Mouse (Mus musculus) forebrain, embryonic 13.5 days (tissue): Measurements from ENCODE around the gene Dglucy. TPM values are rescaled to one million over a fixed set of nuclear protein-coding genes. Genes with fewer than 3 reads are reported as not detected.

Experiments
- ATAC-seq: fragments of 200-750 bp; cut with Nextera tagmentation; 2 replicates; pipeline ENCODE4 v1.8.0; 2017
- H3K27ac ChIP-seq: fragments of 300-500 bp; sonication (generic); 2 replicates; pipeline ENCODE4 v1.5.1; 2015; ENCODE audit warnings: inconsistent platforms, mild to moderate bottlenecking, moderate library complexity
- H3K27me3 ChIP-seq: fragments of 300-500 bp; sonication (generic); 2 replicates; pipeline ENCODE4 v1.6.1; 2015; ENCODE audit warnings: mild to moderate bottlenecking, inconsistent platforms
- H3K36me3 ChIP-seq: fragments of 300-500 bp; sonication (generic); 2 replicates; pipeline ENCODE4 v1.6.1; 2015; ENCODE audit warnings: mild to moderate bottlenecking, inconsistent platforms; ENCODE audit not compliant: poor library complexity, severe bottlenecking
- H3K4me1 ChIP-seq: fragments of 300-500 bp; sonication (generic); 2 replicates; pipeline ENCODE4 v1.6.1; 2015; ENCODE audit warnings: inconsistent platforms
- H3K4me2 ChIP-seq: fragments of 300-500 bp; sonication (generic); 2 replicates; pipeline ENCODE4 v1.6.1; 2015; ENCODE audit warnings: inconsistent platforms, mild to moderate bottlenecking, moderate library complexity
- H3K4me3 ChIP-seq: fragments of 300-500 bp; sonication (generic); 2 replicates; pipeline ENCODE4 v1.5.1; 2015; ENCODE audit warnings: mild to moderate bottlenecking, inconsistent platforms
- H3K9ac ChIP-seq: fragments of 300-500 bp; sonication (generic); 2 replicates; pipeline ENCODE4 v1.6.1; 2015; ENCODE audit warnings: mild to moderate bottlenecking, inconsistent platforms
- H3K9me3 ChIP-seq: fragments of 300-500 bp; sonication (generic); replicated peaks from 2 replicates; pipeline ENCODE4 v1.6.1; 2016; ENCODE audit warnings: inconsistent platforms
- WGBS: fragments of 180-500 bp; shearing (Covaris S2); methylation state at CpG from one replicate; pipeline ENCODE4 v1.1.7; 2015; 5-methylcytosine and 5-hydroxymethylcytosine counted together
- polyA plus RNA-seq: library from polyadenylated mRNA; unstranded; fragments of >200 nt; fragmentation: Nextera tagmentation; extraction: Ambion mirVana; gene quantifications from 2 replicates; pipeline ENCODE4 v1.2.1, GENCODE M21; 2015

Gene Dglucy
- polyA plus RNA-seq, 1 experiment from 2014 or later, result 1.9 TPM

DNA sequence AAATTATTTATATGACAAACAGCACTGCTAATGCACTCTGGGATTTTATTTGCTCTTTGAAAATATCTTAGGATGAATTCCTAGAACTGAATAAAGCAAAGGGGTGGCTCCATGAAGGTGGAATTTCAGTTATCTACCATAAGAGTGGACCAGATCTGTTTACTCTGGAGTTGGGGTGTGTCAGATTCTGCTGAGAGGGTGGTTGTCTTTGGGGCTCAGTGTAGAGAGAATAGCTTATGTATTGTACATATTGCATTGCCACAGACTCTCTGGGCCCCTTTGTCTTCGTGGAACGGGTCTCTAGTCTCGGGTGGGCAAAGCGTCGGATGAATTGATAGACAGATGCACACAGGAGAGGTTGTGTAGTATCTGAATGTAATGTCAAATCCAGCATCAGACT lies 38.0 kb downstream of the Dglucy start:
- H3K4me2 ChIP-seq, result no peak overlapping the region
- WGBS, result 90% methylated on average over 5 of the region's 5 CpGs
- H3K9me3 ChIP-seq, result no peaks in the 10 kb centered on the region
- H3K9ac ChIP-seq, result no peak overlapping the region
- no peaks in the 10 kb centered on the region for H3K4me1 ChIP-seq
- no peak overlapping the region for H3K27ac ChIP-seq
- no peak for ATAC-seq
- no peaks in the 10 kb centered on the region for H3K36me3 ChIP-seq
- H3K27me3 ChIP-seq, result no peaks in the 10 kb centered on the region
- no peak overlapping the region for H3K4me3 ChIP-seq

DNA sequence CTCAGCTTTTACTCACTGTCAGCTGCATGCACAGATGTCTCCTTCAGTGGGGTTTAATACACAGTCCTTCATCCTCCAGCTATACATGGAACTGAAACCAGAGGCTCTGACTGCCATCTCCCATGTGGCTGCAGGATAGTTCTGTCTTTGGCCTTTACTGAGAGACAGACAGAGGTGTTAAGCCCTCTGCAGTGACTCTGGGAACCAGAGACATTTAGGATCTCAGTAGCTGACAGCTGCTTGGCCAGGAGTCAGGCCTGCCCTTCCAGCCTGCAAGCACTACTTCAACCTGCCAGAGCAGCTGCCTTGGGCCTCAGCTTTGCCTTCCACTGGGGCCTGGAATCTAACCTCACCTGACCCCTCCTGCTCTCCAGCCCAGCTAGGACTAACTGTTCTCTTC lies 41.1 kb downstream of the Dglucy start:
- no peak overlapping the region for H3K9ac ChIP-seq
- H3K27ac ChIP-seq, result no peak overlapping the region
- no peaks in the 10 kb centered on the region for H3K36me3 ChIP-seq
- H3K27me3 ChIP-seq, result no peaks in the 10 kb centered on the region
- H3K4me2 ChIP-seq, result no peak overlapping the region
- H3K9me3 ChIP-seq, result no peaks in the 10 kb centered on the region
- no peak for ATAC-seq
- no peaks in the 10 kb centered on the region for H3K4me1 ChIP-seq
- H3K4me3 ChIP-seq, result no peak overlapping the region

DNA sequence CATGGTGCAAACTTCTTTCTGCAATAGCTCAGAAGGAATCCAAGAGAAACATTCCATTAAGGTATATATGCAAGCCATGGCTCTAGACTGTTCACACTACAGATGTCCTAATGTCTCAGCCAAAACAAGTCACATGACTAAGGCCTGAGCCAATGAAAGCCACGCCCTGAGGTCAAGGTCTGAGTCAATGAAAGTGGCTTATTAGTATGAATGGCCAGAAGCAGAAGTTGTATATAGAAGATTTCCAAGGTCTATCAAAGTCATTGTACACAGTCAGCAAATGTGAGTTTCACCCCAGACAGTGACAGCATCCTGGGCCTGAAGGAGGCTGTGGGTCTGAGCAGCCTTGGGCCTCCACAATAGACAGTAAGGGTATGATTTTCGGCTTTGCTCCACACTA lies 52.2 kb downstream of the Dglucy start:
- Histone ChIP-seq H3K9me3 (0 out of 2 replicates have a peak, but pooled peaks cover 5% of the 10 kb centered on the region), H3K36me3 (no peaks in the 10 kb centered on the region), H3K27ac (no peak overlapping the region), H3K4me3 (no peak overlapping the region), H3K9ac (no peak overlapping the region), H3K27me3 (peaks cover 9% of the 10 kb centered on the region), H3K4me1 (peaks cover 13% of the 10 kb centered on the region), H3K4me2 (no peak overlapping the region)
- no peak for ATAC-seq
- WGBS, result 70% methylated on average over 2 of the region's 2 CpGs

DNA sequence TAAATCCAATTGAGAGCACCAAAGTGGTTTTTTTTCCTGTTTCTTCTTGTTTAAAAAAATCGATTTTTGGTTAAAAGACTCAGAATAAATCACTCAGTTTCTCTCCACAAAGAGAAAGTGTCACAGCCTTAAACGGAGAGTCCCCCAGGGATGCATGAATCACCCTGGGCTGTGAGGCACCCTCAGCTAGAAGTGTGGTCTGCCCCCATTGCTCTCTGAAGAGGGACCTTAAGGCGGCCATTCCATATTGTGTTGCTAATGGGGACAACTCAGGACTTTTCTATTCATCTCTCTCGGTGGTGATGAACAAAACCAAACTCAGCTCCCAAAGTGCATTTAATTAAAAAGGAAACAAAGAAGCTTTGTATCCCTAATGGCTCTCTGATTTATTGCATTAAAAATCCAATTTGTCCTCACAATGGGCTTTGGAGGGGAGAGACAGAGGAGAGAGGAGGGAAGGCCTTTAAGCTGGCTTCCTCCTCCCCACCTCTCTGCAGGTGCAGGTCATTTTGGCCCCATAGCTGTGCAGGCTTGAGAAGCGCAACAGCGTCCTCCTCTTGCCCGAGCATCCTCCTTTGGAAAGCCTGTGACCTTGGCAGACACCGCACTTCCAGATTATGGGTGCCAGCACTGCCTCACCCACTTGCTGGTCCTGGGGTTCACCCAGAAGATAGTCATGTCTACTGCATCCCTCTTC lies 52.9 kb downstream of the Dglucy start:
- H3K27me3 ChIP-seq, result peaks cover 9% of the 10 kb centered on the region
- H3K27ac ChIP-seq, result no peak overlapping the region
- H3K36me3 ChIP-seq, result no peaks in the 10 kb centered on the region
- 0 out of 2 replicates have a peak, but pooled peaks cover 5% of the 10 kb centered on the region for H3K9me3 ChIP-seq
- no peak overlapping the region for H3K9ac ChIP-seq
- 5% methylated on average over 8 of the region's 8 CpGs for WGBS
- peaks cover 13% of the 10 kb centered on the region for H3K4me1 ChIP-seq
- no peak overlapping the region for H3K4me2 ChIP-seq
- H3K4me3 ChIP-seq, result no peak overlapping the region
- ATAC-seq, result no peak

DNA sequence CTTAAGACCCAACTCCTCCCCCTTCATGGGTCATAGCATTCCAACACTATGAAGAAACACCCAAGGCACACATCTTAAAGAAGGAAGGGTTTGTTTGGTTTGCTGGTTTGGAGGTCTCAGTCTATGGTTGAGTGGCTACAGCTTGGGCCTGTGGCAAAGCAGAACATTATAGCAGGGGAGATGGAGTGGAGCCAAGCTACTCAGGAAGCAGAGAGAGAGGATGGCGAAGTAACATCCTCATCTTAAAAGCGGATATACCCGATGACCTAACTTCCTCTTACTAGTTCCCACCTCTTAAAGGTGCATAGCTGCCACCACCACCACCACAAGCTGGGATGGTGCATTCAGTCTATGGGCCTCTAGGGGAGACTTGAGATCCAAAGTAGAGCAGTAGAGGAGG lies 58.4 kb downstream of the Dglucy start:
- Histone ChIP-seq H3K4me2 (no peak overlapping the region), H3K36me3 (no peaks in the 10 kb centered on the region), H3K4me3 (no peak overlapping the region), H3K27me3 (peaks cover 12% of the 10 kb centered on the region), H3K27ac (no peak overlapping the region), H3K4me1 (0 out of 2 replicates have a peak, but pooled peaks cover 1% of the 10 kb centered on the region), H3K9me3 (0 out of 2 replicates have a peak, but pooled peaks cover 5% of the 10 kb centered on the region), H3K9ac (no peak overlapping the region)
- ATAC-seq, result no peak
- 95% methylated on average over 3 of the region's 3 CpGs for WGBS

DNA sequence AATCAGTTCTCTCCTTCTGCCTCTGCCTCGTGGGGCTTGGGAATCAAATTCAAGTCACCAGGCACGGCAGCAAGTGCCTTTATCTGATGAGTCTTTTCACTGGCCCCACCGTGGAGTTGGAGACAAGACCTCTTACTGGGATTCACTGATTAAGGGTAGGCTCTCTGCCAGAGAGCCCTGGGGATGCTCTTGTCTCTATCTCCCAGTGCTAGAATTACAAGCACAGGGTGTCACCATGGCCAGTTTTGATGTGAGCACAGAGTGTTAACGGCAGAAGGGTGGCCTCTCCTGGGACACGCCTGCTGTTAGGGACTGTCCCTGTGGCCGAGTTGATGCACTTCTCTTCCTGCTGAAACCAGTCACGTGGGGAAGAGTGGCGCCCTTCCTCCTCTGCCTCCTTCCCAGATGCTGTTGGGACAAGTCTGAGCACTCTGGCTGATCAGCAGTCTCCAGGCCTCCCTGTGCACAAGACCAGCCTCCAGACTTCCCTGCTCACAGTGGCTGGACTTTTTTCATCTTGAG lies 60.3 kb downstream of the Dglucy start:
- no peak overlapping the region for H3K27ac ChIP-seq
- no peak overlapping the region for H3K4me2 ChIP-seq
- no peaks in the 10 kb centered on the region for H3K9me3 ChIP-seq
- no peak overlapping the region for H3K9ac ChIP-seq
- H3K4me3 ChIP-seq, result no peak overlapping the region
- H3K4me1 ChIP-seq, result no peaks in the 10 kb centered on the region
- 27% methylated on average over 8 of the region's 8 CpGs for WGBS
- no peak for ATAC-seq
- no peaks in the 10 kb centered on the region for H3K36me3 ChIP-seq
- peaks cover 9% of the 10 kb centered on the region; the same call in 1 of the 2 replicates for H3K27me3 ChIP-seq

DNA sequence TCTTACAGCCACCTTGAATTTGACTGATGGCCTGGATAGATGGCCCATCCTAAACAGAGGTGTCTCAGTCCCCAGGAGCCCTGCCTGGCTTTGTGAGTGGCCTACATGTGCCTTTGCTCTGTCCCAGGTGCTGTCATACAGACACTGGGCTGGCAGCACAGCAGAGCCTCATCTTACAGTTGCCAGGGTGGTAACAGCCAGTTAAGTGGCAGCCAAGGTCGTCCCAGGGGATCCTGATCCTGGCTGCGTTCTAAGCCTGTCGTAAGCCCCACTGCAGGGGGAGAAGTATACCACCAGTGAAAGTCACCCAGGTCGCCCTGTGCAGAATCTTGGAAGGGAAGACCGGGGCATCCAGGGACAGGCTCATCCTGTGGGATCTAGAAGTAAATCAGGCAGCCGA lies 61.1 kb downstream of the Dglucy start:
- ATAC-seq, result no peak
- H3K27ac ChIP-seq, result no peak overlapping the region
- no peak overlapping the region for H3K4me3 ChIP-seq
- 86% methylated on average over 6 of the region's 6 CpGs for WGBS
- H3K4me1 ChIP-seq, result no peaks in the 10 kb centered on the region
- H3K27me3 ChIP-seq, result 0 out of 2 replicates have a peak, but pooled peaks cover 5% of the 10 kb centered on the region
- no peak overlapping the region for H3K4me2 ChIP-seq
- H3K9ac ChIP-seq, result no peak overlapping the region
- H3K36me3 ChIP-seq, result no peaks in the 10 kb centered on the region
- H3K9me3 ChIP-seq, result no peaks in the 10 kb centered on the region

DNA sequence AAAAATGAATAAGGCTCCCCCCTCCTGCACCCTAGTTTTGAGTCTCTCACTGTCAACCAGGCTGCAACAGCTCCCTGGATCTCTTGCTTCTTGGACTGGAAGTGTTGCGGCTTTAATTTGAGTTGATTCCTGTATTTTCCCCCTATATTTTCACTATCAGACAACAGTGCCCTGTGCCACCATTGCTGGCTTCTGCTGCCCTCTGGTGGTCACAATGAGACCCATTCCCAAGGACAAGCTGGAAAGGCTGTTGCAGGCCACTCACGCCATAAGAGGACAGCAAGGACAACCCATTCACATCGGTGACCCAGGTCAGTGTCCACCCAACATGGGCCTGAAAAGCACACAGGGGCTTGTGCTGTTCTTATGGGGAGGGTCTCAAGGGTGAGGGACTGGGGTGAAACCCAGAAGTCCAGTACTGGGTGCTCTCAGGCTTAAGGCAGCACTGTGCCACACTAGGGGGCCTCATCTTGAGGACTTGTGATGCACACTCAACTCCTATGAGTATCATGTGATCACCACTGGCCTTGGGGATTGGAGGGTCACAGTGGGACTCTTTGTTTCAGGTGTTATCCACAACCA lies 62.4 kb downstream of the Dglucy start:
- Histone ChIP-seq H3K27me3 (0 out of 2 replicates have a peak, but pooled peaks cover 5% of the 10 kb centered on the region), H3K9ac (no peak overlapping the region), H3K36me3 (no peaks in the 10 kb centered on the region), H3K4me3 (no peak overlapping the region), H3K4me2 (no peak overlapping the region), H3K4me1 (no peaks in the 10 kb centered on the region), H3K9me3 (no peaks in the 10 kb centered on the region), H3K27ac (no peak overlapping the region)
- 15% methylated on average over 3 of the region's 3 CpGs for WGBS
- ATAC-seq, result peak; percentile 89

DNA sequence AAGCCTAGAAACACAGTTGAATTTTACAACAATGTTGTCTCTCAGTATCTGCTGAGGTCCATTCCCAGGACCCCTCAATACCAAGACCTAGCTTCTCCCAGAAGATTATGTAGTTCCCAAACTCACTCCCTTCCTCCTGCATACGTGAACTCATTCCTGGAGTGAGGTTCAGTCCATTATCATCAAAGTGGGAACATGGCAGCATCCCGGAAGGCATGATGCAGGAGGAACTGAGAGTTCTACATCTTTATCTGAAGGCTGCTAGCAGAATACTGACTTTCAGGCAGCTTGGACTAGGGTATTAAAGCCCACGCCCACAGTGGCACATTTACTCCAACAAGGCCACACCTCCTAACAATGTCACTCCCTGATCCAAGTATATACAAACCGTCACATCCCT lies 64.3 kb downstream of the Dglucy start:
- H3K4me3 ChIP-seq, result no peak overlapping the region
- ATAC-seq, result no peak
- H3K36me3 ChIP-seq, result no peaks in the 10 kb centered on the region
- WGBS, result 88% methylated on average over 4 of the region's 4 CpGs
- H3K4me1 ChIP-seq, result no peaks in the 10 kb centered on the region
- 0 out of 2 replicates have a peak, but pooled peaks cover 4% of the 10 kb centered on the region for H3K27me3 ChIP-seq
- no peak overlapping the region for H3K4me2 ChIP-seq
- H3K27ac ChIP-seq, result no peak overlapping the region
- H3K9me3 ChIP-seq, result no peaks in the 10 kb centered on the region
- no peak overlapping the region for H3K9ac ChIP-seq

DNA sequence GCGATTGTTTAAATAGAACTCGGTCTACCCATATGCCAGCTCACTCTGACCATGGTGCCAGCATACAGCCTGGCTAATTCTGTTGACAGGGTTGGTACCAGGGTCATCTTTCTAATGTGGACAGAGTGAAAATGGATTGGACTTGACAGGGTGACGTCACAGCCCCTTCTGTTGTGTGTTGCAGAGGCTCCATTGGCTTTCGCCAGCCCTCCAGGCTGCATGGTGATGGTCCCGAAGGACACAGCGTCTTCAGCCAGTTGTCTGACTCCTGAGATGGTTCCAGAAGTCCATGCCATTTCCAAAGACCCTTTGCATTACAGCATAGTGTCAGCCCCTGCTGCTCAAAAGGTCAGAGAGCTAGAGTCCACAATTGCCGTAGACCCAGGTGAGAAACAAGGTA lies 65.7 kb downstream of the Dglucy start:
- ATAC-seq, result no peak
- Histone ChIP-seq H3K27me3 (no peaks in the 10 kb centered on the region), H3K4me3 (no peak overlapping the region), H3K9ac (no peak overlapping the region), H3K4me2 (no peak overlapping the region), H3K36me3 (no peaks in the 10 kb centered on the region), H3K27ac (no peak overlapping the region), H3K9me3 (no peaks in the 10 kb centered on the region), H3K4me1 (no peaks in the 10 kb centered on the region)
- WGBS, result 86% methylated on average over 7 of the region's 7 CpGs

DNA sequence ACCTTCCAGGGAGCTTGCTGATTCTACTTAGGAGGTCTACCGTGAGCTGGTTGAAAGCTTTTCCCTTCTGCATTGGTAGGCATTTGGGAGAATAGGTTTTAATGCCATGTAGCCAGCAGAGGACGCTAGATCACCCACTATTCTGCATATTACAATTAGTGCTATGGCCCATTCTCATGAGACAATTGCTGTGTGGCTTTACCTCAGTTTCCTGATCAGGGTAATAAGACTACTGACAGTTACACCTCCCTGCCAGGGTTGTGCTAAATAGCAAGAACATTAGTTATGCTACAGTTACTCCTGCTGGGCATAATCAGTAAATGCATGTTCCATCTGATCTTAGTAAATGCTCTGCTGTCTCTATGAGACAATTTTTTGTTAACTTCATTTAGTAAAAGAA lies 67.0 kb downstream of the Dglucy start:
- no peaks in the 10 kb centered on the region for H3K27me3 ChIP-seq
- H3K4me3 ChIP-seq, result no peak overlapping the region
- no peaks in the 10 kb centered on the region for H3K9me3 ChIP-seq
- H3K4me1 ChIP-seq, result no peaks in the 10 kb centered on the region
- no peak overlapping the region for H3K4me2 ChIP-seq
- no peak for ATAC-seq
- H3K27ac ChIP-seq, result no peak overlapping the region
- no peaks in the 10 kb centered on the region for H3K36me3 ChIP-seq
- no peak overlapping the region for H3K9ac ChIP-seq
- 29% methylated on average over 2 of the region's 2 CpGs for WGBS

DNA sequence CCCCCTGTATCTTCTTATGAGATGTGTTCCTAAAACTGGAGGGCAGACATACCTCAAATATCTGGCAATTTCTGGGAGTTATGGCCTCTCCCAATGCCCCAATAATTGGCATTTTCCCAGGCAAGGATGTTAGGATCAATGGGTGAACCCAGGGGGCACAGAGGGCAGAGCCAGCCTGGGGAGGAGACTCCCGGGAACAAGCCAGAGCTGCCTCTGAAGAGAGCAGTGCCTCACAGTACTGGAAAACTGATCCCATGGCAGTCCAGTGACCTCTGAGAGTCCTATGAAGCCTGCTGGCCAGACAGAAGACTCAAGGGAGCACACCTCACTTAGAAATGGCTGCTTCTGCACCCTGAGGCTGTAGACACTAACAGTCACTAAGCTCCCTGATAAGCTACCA lies 67.7 kb downstream of the Dglucy start:
- Histone ChIP-seq H3K27me3 (no peaks in the 10 kb centered on the region), H3K9ac (no peak overlapping the region), H3K4me3 (no peak overlapping the region), H3K27ac (no peak overlapping the region), H3K36me3 (no peaks in the 10 kb centered on the region), H3K9me3 (no peaks in the 10 kb centered on the region), H3K4me1 (no peaks in the 10 kb centered on the region), H3K4me2 (no peak overlapping the region)
- 42% methylated on average over 1 of the region's 1 CpGs for WGBS
- ATAC-seq, result no peak
